Mouse (Mus musculus) urinary bladder, adult 2 months (tissue): ENCODE measurements around the gene Zfp119b. TPM values are rescaled to one million over a fixed set of nuclear protein-coding genes. Genes with fewer than 3 reads are reported as not detected.
A peak's percentile ranks its signal among the peaks of the same experiment; 100 is the strongest.
"Not testable (repeated sequence)": the region's sequence is repeated elsewhere in the genome, so short reads cannot be mapped to it uniquely, and the experiment has no call there.

Experiments
- DNase-seq: peaks from one replicate; pipeline ENCODE4 v3.0.0; 2022; ENCODE audit warnings: low spot score
- polyA plus RNA-seq: library from polyadenylated mRNA; depleted of rRNA; stranded (reverse); fragments of >200 nt; gene quantifications from 2 replicates; pipeline ENCODE4 v1.2.3, GENCODE M21; 2012

Gene Zfp119b
- polyA plus RNA-seq, 1 experiment = 5.4 TPM

GRCm38 (mm10) chr17:55957726-55958583, 8.7 kb upstream of the Zfp119b start:
- no peak for DNase-seq

GRCm38 (mm10) chr17:55957168-55957567, 7.9 kb upstream of the Zfp119b start:
- no peak for DNase-seq

- no peak for DNase-seq
These were observed 7.3 kb upstream of the Zfp119b start for GRCm38 (mm10) chr17:55956591-55956990.

- peak; percentile 65 for DNase-seq
These were observed 6.8 kb upstream of the Zfp119b start for GRCm38 (mm10) chr17:55956129-55956528.

GRCm38 (mm10) chr17:55954229-55954628, 4.9 kb upstream of the Zfp119b start:
- DNase-seq = no peak

- DNase-seq = no peak
These were observed 4.5 kb upstream of the Zfp119b start for GRCm38 (mm10) chr17:55953751-55954150.

GRCm38 (mm10) chr17:55952447-55953027, 3.2 kb upstream of the Zfp119b start, which contains the start of gene Ebi3:
TSS of gene Ebi3 (plus strand) at chr17:55952640.
- no peak for DNase-seq

- no peak for DNase-seq
These were observed 2.7 kb upstream of the Zfp119b start for GRCm38 (mm10) chr17:55952041-55952440.

- no peak for DNase-seq
These were observed 1.3 kb upstream of the Zfp119b start for GRCm38 (mm10) chr17:55950601-55951000.

GRCm38 (mm10) chr17:55948647-55949046, 653 bp downstream of the Zfp119b start:
- DNase-seq = no peak

GRCm38 (mm10) chr17:55945696-55946095, 3.6 kb downstream of the Zfp119b start:
- DNase-seq = no peak

GRCm38 (mm10) chr17:55944866-55945682, 4.2 kb downstream of the Zfp119b start:
- peak; percentile 77 for DNase-seq

GRCm38 (mm10) chr17:55944387-55944865, 4.9 kb downstream of the Zfp119b start:
- not testable (repeated sequence) for DNase-seq

GRCm38 (mm10) chr17:55933191-55933590, 16.1 kb downstream of the Zfp119b start:
- DNase-seq = no peak

GRCm38 (mm10) chr17:55932635-55933034, 16.7 kb downstream of the Zfp119b start:
- no peak for DNase-seq

GRCm38 (mm10) chr17:55931553-55932502, 17.5 kb downstream of the Zfp119b start:
- no peak for DNase-seq

GRCm38 (mm10) chr17:55906669-55907068, 42.6 kb downstream of the Zfp119b start:
- no peak for DNase-seq

- DNase-seq = no peak
These were observed 45.2 kb downstream of the Zfp119b start for GRCm38 (mm10) chr17:55904131-55904530.

GRCm38 (mm10) chr17:55903687-55904086, 45.6 kb downstream of the Zfp119b start:
- no peak for DNase-seq

GRCm38 (mm10) chr17:55903087-55903486, 46.2 kb downstream of the Zfp119b start:
- DNase-seq = no peak

- DNase-seq = not testable (repeated sequence)
These were observed 56.8 kb downstream of the Zfp119b start for GRCm38 (mm10) chr17:55892406-55892955.
